Mouse (Mus musculus) WW6 (cell line): ENCODE data around the gene Toe1.

Source experiments
- DNase-seq: peaks from one replicate; pipeline ENCODE4 v3.0.0-alpha.2; 2013; ENCODE audit warnings: low read depth, low spot score

Gene Toe1

DNA sequence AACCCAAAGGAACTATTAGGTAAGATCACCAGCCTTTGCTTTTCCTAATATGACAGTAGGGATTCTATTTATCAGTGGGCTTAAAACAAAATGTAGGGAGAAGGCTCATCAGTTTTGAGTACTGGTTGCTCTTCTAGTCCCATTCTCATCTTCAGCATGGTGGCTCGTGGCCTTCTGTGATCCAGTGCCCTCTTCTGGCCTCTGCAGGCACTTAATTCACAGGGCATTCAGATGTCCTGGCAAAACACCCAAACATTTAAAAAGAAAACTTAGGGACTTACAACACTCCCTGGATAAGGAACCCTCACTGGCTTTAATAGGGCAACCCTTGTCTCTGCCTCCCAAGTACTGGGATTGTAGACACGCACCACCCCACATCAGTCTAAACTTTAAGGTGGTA is 13.2 kb downstream of the Toe1 start:
- DNase-seq = no peak

GRCm38 (mm10) chr4:116792453-116792852 is 15.0 kb downstream of the Toe1 start:
- no peak for DNase-seq

DNA sequence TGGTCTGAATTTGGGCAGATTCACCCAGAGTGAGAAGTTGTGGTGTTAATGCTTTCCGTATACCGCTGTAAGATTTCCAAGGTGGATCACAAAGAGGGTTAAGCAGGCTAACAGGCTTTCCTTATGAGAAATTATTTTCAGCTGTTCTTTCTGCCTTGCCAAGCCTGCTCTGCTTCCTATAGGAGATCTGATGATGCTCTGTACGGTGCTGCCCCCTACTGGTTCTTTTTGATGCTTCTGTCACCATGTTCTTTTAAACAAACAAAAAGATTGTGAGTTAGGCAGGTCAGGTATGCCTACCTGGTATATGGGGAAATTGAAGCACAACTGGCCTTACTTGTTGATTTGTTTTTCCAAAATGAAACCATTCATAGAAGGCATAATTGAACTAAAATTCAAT is 18.5 kb downstream of the Toe1 start:
- no peak for DNase-seq

DNA sequence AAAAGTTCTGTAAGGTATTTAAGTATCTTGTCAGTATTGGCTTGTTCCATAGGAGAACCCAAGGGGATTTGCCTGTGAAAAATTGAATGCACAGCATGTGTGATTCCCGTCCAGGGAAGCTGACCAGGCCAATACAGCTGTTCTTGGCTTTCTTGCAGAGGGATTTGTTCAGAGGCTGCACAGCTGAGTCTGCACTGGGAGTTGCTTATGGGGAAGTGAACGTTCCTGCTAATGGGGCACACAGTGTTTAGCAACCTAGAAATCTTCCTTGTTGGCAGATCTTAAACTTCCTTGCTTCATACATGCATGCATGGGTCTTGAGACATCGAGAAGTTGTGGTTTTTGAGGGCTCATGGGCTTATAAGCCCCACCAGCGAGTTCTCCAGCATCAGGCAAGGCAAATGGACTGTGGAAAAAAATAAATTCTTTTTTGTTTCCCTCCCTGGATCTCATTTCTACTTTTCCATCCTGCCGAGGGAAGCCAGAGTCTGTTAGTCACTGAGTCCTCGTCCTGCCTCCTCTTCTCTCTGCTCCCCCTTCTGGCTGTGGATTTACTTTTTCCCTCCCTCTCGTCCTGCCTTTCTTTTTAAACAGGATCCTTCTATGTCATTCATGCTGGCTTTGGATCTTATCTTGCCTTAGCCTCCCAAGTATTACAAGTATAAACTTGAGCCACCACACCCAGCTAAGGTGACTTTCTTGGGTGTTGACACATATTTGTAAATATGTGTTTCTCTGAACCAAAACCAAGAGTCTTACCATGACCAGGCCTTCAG is 19.3 kb downstream of the Toe1 start:
- no peak for DNase-seq

DNA sequence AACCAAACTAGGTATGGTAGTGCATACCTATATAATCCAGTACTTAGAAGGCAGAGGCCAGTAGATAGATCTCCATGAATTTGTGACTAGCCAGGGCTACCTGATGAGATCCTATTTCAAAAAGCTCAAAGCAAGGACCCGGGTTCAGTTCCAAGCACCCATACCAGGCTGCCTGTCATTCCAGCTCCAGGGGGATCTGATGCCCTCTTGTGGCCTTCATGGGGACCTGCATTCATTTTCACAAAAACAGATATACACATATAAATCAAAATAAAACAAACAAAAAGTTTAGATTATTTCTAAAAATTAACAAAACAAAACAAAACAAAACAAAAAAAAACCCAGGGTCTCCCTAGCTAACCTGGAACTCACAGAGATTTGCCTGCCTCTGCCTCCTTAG is 20.9 kb downstream of the Toe1 start:
- DNase-seq = no peak

DNA sequence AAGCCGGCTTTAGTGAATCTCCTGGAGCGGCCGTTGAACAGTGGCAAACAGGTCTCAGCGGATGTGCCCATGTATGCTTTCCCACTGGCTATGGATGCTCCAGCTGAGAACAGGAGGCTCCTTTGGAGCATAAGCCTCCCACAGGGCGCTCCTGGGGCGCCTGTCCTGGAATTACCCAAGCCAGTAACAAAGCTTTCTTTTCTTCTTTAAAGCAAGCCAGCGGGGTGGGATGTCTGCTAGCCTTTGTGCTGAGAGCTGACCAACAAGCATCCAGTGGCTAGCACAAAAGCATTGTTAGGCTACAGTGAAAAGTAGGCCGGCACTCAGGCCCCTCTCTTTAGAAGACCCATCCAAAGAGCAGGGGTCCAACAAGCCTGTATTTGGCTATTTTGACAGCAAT is 25.3 kb downstream of the Toe1 start:
- no peak for DNase-seq

DNA sequence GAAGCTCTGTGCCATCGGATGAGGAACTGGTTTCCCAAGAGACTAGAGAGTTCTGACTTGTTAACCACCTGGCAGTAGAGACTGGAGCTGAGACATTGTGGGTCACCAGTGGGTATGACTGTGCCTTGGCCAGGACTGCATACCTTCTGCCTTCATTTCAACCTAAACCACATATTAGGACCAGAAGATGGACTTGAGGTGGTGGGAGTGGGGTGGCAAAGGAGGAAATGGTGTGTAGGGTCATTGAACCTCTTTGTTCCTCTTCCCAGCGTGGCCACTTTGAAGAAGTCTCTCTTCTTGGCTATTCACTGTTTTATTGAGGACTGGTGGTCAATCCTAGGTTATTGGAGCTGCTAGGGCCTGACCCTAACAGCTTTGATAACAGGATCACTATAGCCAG is 26.1 kb downstream of the Toe1 start:
- DNase-seq = no peak

GRCm38 (mm10) chr4:116780541-116780940 is 26.9 kb downstream of the Toe1 start:
- DNase-seq = no peak

- DNase-seq = no peak
Measured at GRCm38 (mm10) chr4:116777079-116777478, 30.4 kb downstream of the Toe1 start.

DNA sequence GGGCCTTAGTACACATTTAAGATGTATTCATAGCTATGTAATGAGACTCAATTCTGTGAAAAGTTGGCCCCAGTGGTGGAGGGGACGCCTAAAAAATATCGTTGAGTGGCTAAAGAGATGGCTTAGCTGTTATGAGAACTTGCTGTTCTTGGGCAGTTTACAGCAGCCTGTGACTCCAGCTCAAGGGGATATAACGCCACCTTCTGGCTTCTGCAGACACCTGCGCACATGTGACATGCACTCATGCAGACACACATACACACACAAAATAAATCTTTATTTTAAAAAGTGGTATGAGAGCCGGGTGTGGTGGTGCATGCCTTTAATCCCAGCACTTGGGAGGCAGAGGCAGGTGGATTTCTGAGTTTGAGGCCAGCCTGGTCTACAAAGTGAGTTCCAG is 31.0 kb downstream of the Toe1 start:
- DNase-seq = no peak

GRCm38 (mm10) chr4:116769060-116769459 is 38.4 kb downstream of the Toe1 start:
- no peak for DNase-seq

GRCm38 (mm10) chr4:116768510-116768909 is 38.9 kb downstream of the Toe1 start:
- DNase-seq = no peak

- no peak for DNase-seq
Measured at GRCm38 (mm10) chr4:116764001-116764400, 43.4 kb downstream of the Toe1 start.

GRCm38 (mm10) chr4:116761914-116762313 is 45.5 kb downstream of the Toe1 start:
- no peak for DNase-seq

DNA sequence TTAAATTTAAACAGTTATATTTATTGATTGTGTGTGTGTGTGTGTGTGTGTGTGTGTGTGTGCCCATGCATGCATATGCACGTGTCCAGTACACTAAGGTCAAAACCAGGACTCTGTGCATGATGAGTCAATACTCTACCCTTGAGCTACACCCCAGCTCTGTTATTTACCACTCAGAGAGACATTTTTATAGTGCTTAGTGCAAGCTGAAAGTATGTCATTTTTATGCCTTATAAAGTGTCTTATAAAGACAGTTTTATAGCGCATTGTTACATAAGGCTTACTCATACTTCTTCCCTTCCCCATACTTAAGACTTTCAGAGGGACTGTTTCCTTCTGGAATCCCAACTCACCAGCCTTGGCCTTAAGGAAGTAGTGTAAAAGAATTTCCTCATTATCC is 57.7 kb downstream of the Toe1 start:
- DNase-seq = no peak
